Mouse (Mus musculus) liver (tissue): Measurements from ENCODE around the gene Rexo4.

ENCODE experiments used
- DNase-seq: peaks from one replicate; pipeline ENCODE4 v3.0.0-alpha.2; 2020; ENCODE audit warnings: mixed read lengths

Gene Rexo4

GRCm38 (mm10) chr2:26963923-26964723 is at the start of gene Rexo4:
Gene Rexo4 (minus strand): TSS chr2:26964386.
- DNase-seq: peak; percentile 94

GRCm38 (mm10) chr2:27009714-27010244 is 45.6 kb upstream of the Rexo4 start, which contains the start of gene Cacfd1:
Gene Cacfd1 (plus strand): TSS chr2:27009926.
- peak; percentile 89 for DNase-seq

GRCm38 (mm10) chr2:27007701-27008100 is 43.5 kb upstream of the Rexo4 start:
- DNase-seq: no peak

- no peak for DNase-seq
These were observed 42.1 kb upstream of the Rexo4 start for GRCm38 (mm10) chr2:27006255-27006654.

- no peak for DNase-seq
These were observed 33.8 kb upstream of the Rexo4 start for GRCm38 (mm10) chr2:26997993-26998392.

- DNase-seq: no peak
These were observed 33.3 kb upstream of the Rexo4 start for GRCm38 (mm10) chr2:26997498-26997897.

GRCm38 (mm10) chr2:26993936-26994335 is 29.8 kb upstream of the Rexo4 start:
- no peak for DNase-seq

- DNase-seq: no peak
These were observed 20.5 kb upstream of the Rexo4 start for GRCm38 (mm10) chr2:26984640-26985039.

GRCm38 (mm10) chr2:26984179-26984578 is 20.0 kb upstream of the Rexo4 start:
- DNase-seq: no peak

- no peak for DNase-seq
These were observed 16.2 kb upstream of the Rexo4 start for GRCm38 (mm10) chr2:26980361-26980760.

- DNase-seq: no peak
These were observed 9.8 kb upstream of the Rexo4 start for GRCm38 (mm10) chr2:26973960-26974359.

- DNase-seq: peak; percentile 16
These were observed 8.9 kb upstream of the Rexo4 start, which contains the start of gene Adamts13 for GRCm38 (mm10) chr2:26973116-26973515. Gene Adamts13 (plus strand): TSS chr2:26973416.

- DNase-seq: no peak
These were observed 3.1 kb upstream of the Rexo4 start for GRCm38 (mm10) chr2:26967262-26967661.

GRCm38 (mm10) chr2:26964724-26965370 is 661 bp upstream of the Rexo4 start:
- DNase-seq: no peak

- DNase-seq: no peak
These were observed 3.4 kb downstream of the Rexo4 start for GRCm38 (mm10) chr2:26960756-26961155.

GRCm38 (mm10) chr2:26957488-26957859 is 6.7 kb downstream of the Rexo4 start:
- DNase-seq: no peak

- no peak for DNase-seq
These were observed 7.2 kb downstream of the Rexo4 start for GRCm38 (mm10) chr2:26956811-26957487.

- DNase-seq: no peak
These were observed 9.3 kb downstream of the Rexo4 start for GRCm38 (mm10) chr2:26954735-26955395.

GRCm38 (mm10) chr2:26952866-26953265 is 11.3 kb downstream of the Rexo4 start:
- DNase-seq: no peak

GRCm38 (mm10) chr2:26952193-26952592 is 12.0 kb downstream of the Rexo4 start:
- no peak for DNase-seq

GRCm38 (mm10) chr2:26951346-26951905 is 12.8 kb downstream of the Rexo4 start:
- DNase-seq: no peak

GRCm38 (mm10) chr2:26950411-26950810 is 13.8 kb downstream of the Rexo4 start:
- DNase-seq: no peak
